Mouse (Mus musculus) hindbrain, embryonic 14.5 days (tissue): Measurements from ENCODE around the gene Pkib. TPM values are rescaled to one million over a fixed set of nuclear protein-coding genes. Genes with fewer than 3 reads are reported as not detected.

ENCODE experiments used
- ATAC-seq: fragments of 200-750 bp; cut with Nextera tagmentation; 2 replicates; pipeline ENCODE4 v1.8.0; 2017; ENCODE audit warnings: moderate number of reproducible peaks, mild to moderate bottlenecking, moderate TSS enrichment, moderate library complexity; ENCODE audit not compliant: low FRiP score
- DNase-seq: peaks from one replicate; pipeline ENCODE4 v3.0.0-alpha.2; 2015; ENCODE audit warnings: low spot score
- H3K27ac ChIP-seq: fragments of 300-500 bp; sonication (generic); 2 replicates; pipeline ENCODE4 v1.5.1; 2014; ENCODE audit warnings: mild to moderate bottlenecking, moderate library complexity
- H3K27me3 ChIP-seq: fragments of 300-500 bp; sonication (generic); 2 replicates; pipeline ENCODE4 v1.6.1; 2014; ENCODE audit warnings: mild to moderate bottlenecking, low read length, mixed read lengths; ENCODE audit not compliant: control insufficient read depth, insufficient read depth
- H3K36me3 ChIP-seq: fragments of 300-500 bp; sonication (generic); replicated peaks from 2 replicates; pipeline ENCODE4 v1.6.1; 2014; ENCODE audit not compliant: control insufficient read depth, insufficient read depth
- H3K4me1 ChIP-seq: fragments of 300-500 bp; sonication (generic); replicated peaks from 2 replicates; pipeline ENCODE4 v1.6.1; 2014; ENCODE audit warnings: antibody characterized with exemption, low read length, mixed read lengths; ENCODE audit not compliant: control insufficient read depth, insufficient read depth
- H3K4me2 ChIP-seq: fragments of 300-500 bp; sonication (generic); replicated peaks from 2 replicates; pipeline ENCODE4 v1.6.1; 2014; ENCODE audit warnings: mild to moderate bottlenecking, moderate library complexity
- H3K4me3 ChIP-seq: fragments of 300-500 bp; sonication (generic); replicated peaks from 2 replicates; pipeline ENCODE4 v1.5.1; 2014; ENCODE audit warnings: mild to moderate bottlenecking, low read length
- H3K9ac ChIP-seq: fragments of 300-500 bp; sonication (generic); 2 replicates; pipeline ENCODE4 v1.6.1; 2014
- H3K9me3 ChIP-seq: fragments of 300-500 bp; sonication (generic); 2 replicates; pipeline ENCODE4 v1.6.1; 2016; ENCODE audit warnings: low read length; ENCODE audit not compliant: control insufficient read depth
- WGBS: fragments of 180-500 bp; shearing (Covaris S2); extraction: QIAGEN DNeasy Blood & Tissue Kit; methylation state at CpG from one replicate; pipeline ENCODE4 v1.1.7; 2014; 5-methylcytosine and 5-hydroxymethylcytosine counted together
- polyA plus RNA-seq: library from polyadenylated mRNA; unstranded; fragments of >200 nt; fragmentation: Nextera tagmentation; extraction: Ambion mirVana; gene quantifications from 2 replicates; pipeline ENCODE4 v1.2.1, GENCODE M21; 2014

Pkib gene
- polyA plus RNA-seq = 1.7 and 2.1 TPM in 2 replicates

DNA sequence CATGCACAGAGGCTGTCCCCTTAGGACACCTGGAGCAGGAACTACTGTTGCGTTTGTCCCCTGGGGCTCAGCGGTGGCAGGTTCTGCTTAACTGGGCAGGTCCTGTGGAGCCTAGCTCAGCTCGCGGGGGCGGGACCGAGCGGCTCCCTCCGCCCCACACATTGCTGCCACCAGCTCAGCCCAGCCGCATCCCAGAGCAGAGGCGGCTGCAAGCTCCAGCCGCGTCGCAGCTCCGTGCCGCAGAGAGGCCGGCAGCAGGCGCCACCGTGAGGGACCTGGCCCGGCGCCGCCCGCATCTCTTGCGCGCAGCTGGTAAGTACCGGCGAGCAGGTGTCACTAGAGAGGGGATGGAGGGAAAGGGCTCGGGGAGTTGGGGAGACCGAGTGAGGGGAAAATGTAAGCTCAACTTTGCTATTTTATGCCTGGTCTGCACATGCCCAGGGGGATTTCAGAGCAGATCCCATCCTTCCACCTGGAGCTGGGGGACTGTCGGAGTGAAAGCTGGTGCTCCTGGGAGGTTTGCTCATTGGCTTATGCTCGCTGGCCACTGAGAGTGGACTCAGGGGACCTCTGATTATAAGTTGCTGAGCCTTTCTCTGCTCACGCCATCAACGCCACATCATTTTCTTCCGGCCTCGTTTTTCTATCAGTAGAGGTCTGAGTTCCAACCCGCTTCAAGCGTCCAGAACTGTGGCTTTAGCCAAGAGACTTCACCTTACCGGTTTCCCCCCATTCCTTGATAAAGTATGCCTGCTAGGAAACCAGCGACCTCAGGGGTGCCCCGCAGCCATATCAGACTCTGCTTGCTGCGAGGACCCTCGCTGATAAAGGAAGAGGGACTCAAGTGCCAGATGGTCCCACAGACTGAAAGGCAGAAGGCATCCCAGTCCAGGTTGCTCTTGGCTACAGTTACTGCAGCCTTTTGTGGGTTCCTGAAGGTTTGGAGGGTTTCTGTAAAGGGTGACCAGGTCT, at the start of gene Pkib:
Gene Pkib, plus strand, starts transcription at position 86 of the 972 bp plus-strand sequence.
- Histone ChIP-seq H3K36me3 (no peaks in the 10 kb centered on the region), H3K4me1 (peaks cover 8% of the 10 kb centered on the region), H3K9me3 (no peaks in the 10 kb centered on the region), H3K4me2 (peak within 1 kb of the TSS; percentile 96), H3K27ac (no peak within 1 kb of the TSS), H3K9ac (peak within 1 kb of the TSS; percentile 66), H3K27me3 (0 out of 2 replicates have a peak, but pooled peaks cover 4% of the 10 kb centered on the region), H3K4me3 (peak within 1 kb of the TSS; percentile 54)
- ATAC-seq = peak; percentile 93
- peak; percentile 64 for DNase-seq
- WGBS = 2% methylated on average over 40 of the region's 41 CpGs

DNA sequence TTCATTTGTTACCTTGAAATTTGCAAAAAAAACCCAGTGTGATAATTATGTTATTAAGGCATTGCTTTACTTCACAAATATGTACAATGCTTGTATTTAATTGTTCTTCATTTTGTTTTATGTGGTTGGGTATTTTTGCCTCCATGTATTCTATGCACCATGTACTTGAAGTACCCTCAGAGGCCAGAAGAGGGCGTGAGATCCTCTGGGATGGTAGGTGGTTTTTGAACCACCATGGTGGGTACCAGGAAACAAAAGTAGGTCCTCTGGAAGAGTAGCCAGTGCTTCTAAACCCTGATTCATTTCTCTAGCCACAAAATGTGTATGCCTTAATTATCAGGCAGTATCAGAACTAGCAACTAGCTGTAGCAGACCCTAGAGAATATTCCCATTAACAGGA, 47.9 kb upstream of the Pkib start:
- Histone ChIP-seq H3K27me3 (no peaks in the 10 kb centered on the region), H3K4me1 (no peaks in the 10 kb centered on the region), H3K36me3 (no peaks in the 10 kb centered on the region), H3K9ac (no peak overlapping the region), H3K4me2 (no peak overlapping the region), H3K4me3 (no peak overlapping the region), H3K27ac (no peak overlapping the region), H3K9me3 (no peaks in the 10 kb centered on the region)
- ATAC-seq (no peak), DNase-seq (no peak)
- 44% methylated on average over 1 of the region's 1 CpGs for WGBS

DNA sequence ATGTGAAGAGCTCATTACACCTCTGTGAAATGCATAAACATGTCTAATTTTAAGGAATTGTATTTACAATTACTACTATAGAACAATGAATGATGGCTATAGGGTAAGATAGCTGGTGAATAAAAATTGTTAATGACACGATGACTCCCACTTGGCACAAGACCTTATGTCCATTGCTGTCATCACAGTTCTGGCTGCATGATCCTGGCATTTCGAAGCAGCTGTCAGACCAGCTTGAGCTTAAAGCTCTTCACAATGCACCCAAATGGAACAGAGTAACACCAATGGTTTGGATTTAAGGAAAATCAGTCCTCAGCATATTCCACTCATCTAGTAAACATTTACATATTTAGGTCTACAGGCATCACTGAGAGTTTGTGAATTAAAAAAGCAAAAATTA, 37.5 kb upstream of the Pkib start:
- Histone ChIP-seq H3K36me3 (no peaks in the 10 kb centered on the region), H3K27me3 (no peaks in the 10 kb centered on the region), H3K9me3 (no peaks in the 10 kb centered on the region), H3K4me3 (no peak overlapping the region), H3K4me2 (no peak overlapping the region), H3K4me1 (no peaks in the 10 kb centered on the region), H3K9ac (no peak overlapping the region), H3K27ac (no peak overlapping the region)
- ATAC-seq = no peak
- WGBS = 93% methylated on average over 2 of the region's 2 CpGs
- DNase-seq = no peak

DNA sequence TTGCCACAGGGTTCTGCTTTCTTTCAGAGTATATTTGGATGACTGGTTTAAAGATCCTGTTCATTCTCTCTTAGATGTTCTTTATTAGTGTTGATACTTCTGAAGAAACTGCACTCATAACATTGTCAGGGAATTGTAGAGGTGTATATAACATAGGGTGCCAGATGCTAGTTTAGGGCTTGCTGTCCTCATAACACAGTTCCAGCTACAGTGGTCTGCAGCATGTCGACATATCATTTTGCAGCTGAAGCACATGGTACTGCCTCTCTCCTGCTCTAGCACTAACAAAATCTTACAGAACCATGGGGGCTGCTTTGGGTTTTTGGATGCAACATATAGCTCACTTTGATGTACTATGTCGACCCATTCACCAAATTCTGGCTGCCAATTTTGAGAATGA, 34.6 kb upstream of the Pkib start:
- Histone ChIP-seq H3K4me1 (no peaks in the 10 kb centered on the region), H3K9me3 (no peaks in the 10 kb centered on the region), H3K27me3 (no peaks in the 10 kb centered on the region), H3K27ac (no peak overlapping the region), H3K4me2 (no peak overlapping the region), H3K36me3 (no peaks in the 10 kb centered on the region), H3K9ac (no peak overlapping the region), H3K4me3 (no peak overlapping the region)
- 77% methylated on average over 2 of the region's 2 CpGs for WGBS
- ATAC-seq (no peak), DNase-seq (no peak)

DNA sequence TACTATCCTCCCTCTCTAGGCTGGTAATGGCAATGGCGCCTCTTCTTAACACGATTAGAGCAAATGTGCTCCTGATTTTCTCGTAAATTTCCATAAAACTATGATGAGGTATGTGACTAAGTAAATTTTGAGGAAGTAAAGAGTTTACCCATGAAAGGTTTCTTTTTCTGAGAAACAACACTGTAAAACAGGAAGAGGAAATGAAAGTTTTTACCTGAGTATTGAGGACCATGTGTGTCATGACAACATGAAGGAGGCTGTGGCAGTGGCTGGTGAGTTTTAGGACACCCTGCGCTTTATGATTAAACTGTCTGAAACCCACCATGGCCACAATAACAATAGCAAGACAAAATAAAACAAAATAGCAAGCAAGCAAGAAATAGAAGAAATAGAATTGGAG, 28.8 kb upstream of the Pkib start:
- no peak overlapping the region for H3K4me2 ChIP-seq
- no peaks in the 10 kb centered on the region for H3K36me3 ChIP-seq
- no peaks in the 10 kb centered on the region for H3K4me1 ChIP-seq
- H3K4me3 ChIP-seq = no peak overlapping the region
- no peak overlapping the region for H3K9ac ChIP-seq
- H3K27me3 ChIP-seq = no peaks in the 10 kb centered on the region
- ATAC-seq = no peak
- WGBS = 95% methylated on average over 4 of the region's 4 CpGs
- no peak overlapping the region for H3K27ac ChIP-seq
- H3K9me3 ChIP-seq = no peaks in the 10 kb centered on the region
- no peak for DNase-seq

DNA sequence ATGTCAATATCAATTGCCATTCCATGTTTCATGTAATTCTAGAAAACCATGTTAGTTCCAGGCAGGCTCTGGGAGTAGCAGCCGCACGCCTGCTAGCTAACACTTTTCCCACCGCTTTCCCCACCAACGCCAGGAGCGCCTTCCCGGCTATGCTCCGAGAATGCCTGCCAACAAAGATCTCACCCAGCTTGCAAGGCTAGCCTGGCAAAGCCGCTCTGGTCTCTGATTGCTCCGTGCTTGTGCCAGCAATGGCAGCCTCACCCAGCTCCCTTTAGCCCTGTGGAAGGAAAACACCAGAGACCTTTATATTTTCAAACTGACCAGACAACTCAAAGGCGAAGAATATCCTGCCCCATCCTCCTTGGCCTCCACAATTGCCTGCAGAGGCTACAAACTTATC, 8.5 kb upstream of the Pkib start:
- Histone ChIP-seq H3K27me3 (no peaks in the 10 kb centered on the region), H3K9ac (no peak overlapping the region), H3K4me3 (no peak overlapping the region), H3K4me1 (no peaks in the 10 kb centered on the region), H3K36me3 (no peaks in the 10 kb centered on the region), H3K4me2 (no peak overlapping the region), H3K27ac (no peak overlapping the region), H3K9me3 (no peaks in the 10 kb centered on the region)
- 82% methylated on average over 10 of the region's 10 CpGs for WGBS
- DNase-seq = no peak
- no peak for ATAC-seq

DNA sequence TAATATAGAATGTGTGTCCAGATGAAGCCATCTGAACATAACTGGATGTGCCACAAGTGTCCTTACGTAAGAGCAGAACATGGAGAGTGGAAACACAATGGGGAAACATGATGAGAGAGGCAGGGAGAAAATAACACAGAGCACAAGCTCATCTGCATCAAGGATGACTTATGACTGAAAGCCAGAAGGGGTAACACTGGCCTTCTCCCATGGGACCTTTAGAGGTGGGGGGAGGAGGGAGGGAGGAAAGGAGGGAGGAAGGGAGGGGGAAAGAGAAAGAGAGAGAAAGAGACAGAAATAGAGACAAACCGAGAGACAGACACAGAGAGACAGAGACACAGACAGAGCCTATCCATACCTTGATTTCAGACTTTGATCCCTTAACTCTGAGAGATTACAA, 4.0 kb upstream of the Pkib start:
- no peak for ATAC-seq
- H3K4me2 ChIP-seq = no peak overlapping the region
- 87% methylated on average over 2 of the region's 2 CpGs for WGBS

DNA sequence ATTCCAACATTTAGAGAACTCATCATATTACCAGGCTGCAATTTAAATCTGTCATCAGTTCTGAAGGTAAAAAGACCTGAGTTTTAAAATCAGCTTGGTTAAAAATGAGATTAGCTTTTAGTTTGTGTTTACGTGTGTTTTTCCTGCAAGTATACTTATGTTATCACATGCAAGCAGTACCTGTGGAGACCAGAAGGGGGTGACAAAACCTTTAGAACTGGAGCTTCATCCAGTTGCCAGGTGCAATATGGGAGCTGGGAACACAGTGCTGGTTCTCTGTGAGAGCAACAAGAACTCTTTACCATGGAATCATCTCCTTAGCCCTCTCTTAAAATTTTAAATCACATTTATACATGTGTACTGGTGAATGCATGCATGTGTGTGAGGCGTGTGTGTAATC, 1.2 kb upstream of the Pkib start:
- Histone ChIP-seq H3K27me3 (0 out of 2 replicates have a peak, but pooled peaks cover 4% of the 10 kb centered on the region), H3K9me3 (no peaks in the 10 kb centered on the region), H3K4me3 (no peak overlapping the region), H3K27ac (no peak overlapping the region), H3K4me1 (peaks cover 8% of the 10 kb centered on the region), H3K36me3 (no peaks in the 10 kb centered on the region), H3K9ac (no peak overlapping the region), H3K4me2 (no peak overlapping the region)
- no peak for DNase-seq
- no peak for ATAC-seq
- 100% methylated on average over 2 of the region's 2 CpGs for WGBS

More for the DNA sequence above, 4.0 kb upstream of the Pkib start:
- H3K36me3 ChIP-seq = no peaks in the 10 kb centered on the region
- no peak for DNase-seq
- H3K4me3 ChIP-seq = no peak overlapping the region
- H3K27ac ChIP-seq = no peak overlapping the region
- H3K9ac ChIP-seq = no peak overlapping the region
- H3K27me3 ChIP-seq = 0 out of 2 replicates have a peak, but pooled peaks cover 1% of the 10 kb centered on the region
- peaks cover 7% of the 10 kb centered on the region for H3K4me1 ChIP-seq
- H3K9me3 ChIP-seq = no peaks in the 10 kb centered on the region

DNA sequence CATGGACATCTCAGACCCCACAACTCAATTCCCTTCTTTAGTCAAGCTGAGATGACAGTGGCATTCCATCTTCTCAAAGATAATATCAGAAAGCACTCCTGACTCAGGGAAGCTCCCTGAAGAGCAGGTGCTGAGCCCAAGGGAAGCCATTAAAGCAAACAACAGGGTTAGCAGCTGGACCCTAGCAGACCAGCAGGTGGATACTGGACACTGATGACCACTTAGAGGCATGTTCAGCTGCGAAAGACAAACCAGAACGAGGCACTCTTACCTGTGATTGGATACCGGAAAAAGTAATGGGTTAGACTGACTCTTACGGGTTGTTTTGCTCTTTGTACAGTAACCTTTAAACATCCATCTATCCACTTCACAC, 1.1 kb downstream of the Pkib start:
- Histone ChIP-seq H3K27me3 (0 out of 2 replicates have a peak, but pooled peaks cover 4% of the 10 kb centered on the region), H3K4me2 (peak overlapping the region; percentile 96), H3K4me1 (peaks cover 8% of the 10 kb centered on the region), H3K27ac (no peak overlapping the region), H3K9ac (peak overlapping the region; percentile 66; the same call in 1 of the 2 replicates), H3K36me3 (no peaks in the 10 kb centered on the region), H3K9me3 (no peaks in the 10 kb centered on the region), H3K4me3 (peak overlapping the region; percentile 54)
- ATAC-seq (no peak; the same call in 1 of the 2 replicates), DNase-seq (no peak)
- 83% methylated on average over 4 of the region's 4 CpGs for WGBS
